Mouse (Mus musculus) embryonic facial prominence, embryonic 11.5 days (tissue): Measurements from ENCODE around the gene Snrk. TPM values are rescaled to one million over a fixed set of nuclear protein-coding genes. Genes with fewer than 3 reads are reported as not detected.

ENCODE experiments used
- ATAC-seq: fragments of 200-750 bp; cut with Nextera tagmentation; replicated peaks from 2 replicates; pipeline ENCODE4 v1.8.0; 2017; ENCODE audit warnings: low read depth; ENCODE audit not compliant: insufficient number of reproducible peaks, low FRiP score, low TSS enrichment
- DNase-seq: peaks from one replicate; pipeline ENCODE4 v3.0.0-alpha.2; 2015; ENCODE audit warnings: low spot score
- H3K27ac ChIP-seq: fragments of 300-500 bp; sonication (generic); replicated peaks from 2 replicates; pipeline ENCODE4 v1.5.1; 2014; ENCODE audit warnings: mild to moderate bottlenecking, low read depth, low read length, control low read depth
- H3K27me3 ChIP-seq: fragments of 300-500 bp; sonication (generic); 2 replicates; pipeline ENCODE4 v1.6.1; 2014; ENCODE audit warnings: mild to moderate bottlenecking, low read length, moderate library complexity, mixed read lengths; ENCODE audit not compliant: control insufficient read depth, insufficient read depth
- H3K36me3 ChIP-seq: fragments of 300-500 bp; sonication (generic); replicated peaks from 2 replicates; pipeline ENCODE4 v1.6.1; 2014; ENCODE audit warnings: low read depth, mild to moderate bottlenecking, low read length, moderate library complexity, mixed read lengths; ENCODE audit not compliant: control insufficient read depth, insufficient read depth
- H3K4me1 ChIP-seq: fragments of 300-500 bp; sonication (generic); 2 replicates; pipeline ENCODE4 v1.6.1; 2014; ENCODE audit warnings: low read length, mixed read lengths; ENCODE audit not compliant: control insufficient read depth, insufficient read depth
- H3K4me2 ChIP-seq: fragments of 300-500 bp; sonication (generic); 2 replicates; pipeline ENCODE4 v1.6.1; 2014; ENCODE audit warnings: low read depth, mild to moderate bottlenecking, control low read depth, low read length, moderate library complexity
- H3K4me3 ChIP-seq: fragments of 300-500 bp; sonication (generic); 2 replicates; pipeline ENCODE4 v1.5.1; 2014; ENCODE audit warnings: low read depth, low read length, control low read depth
- H3K9ac ChIP-seq: fragments of 300-500 bp; sonication (generic); replicated peaks from 2 replicates; pipeline ENCODE4 v1.6.1; 2014; ENCODE audit warnings: mild to moderate bottlenecking, control low read depth, low read length
- H3K9me3 ChIP-seq: fragments of 300-500 bp; sonication (generic); replicated peaks from 2 replicates; pipeline ENCODE4 v1.6.1; 2016; ENCODE audit warnings: mild to moderate bottlenecking, low read length, inconsistent platforms, mixed read lengths; ENCODE audit not compliant: control insufficient read depth
- WGBS: fragments of 180-500 bp; shearing (Covaris S2); extraction: QIAGEN DNeasy Blood & Tissue Kit; methylation state at CpG from one replicate; pipeline ENCODE4 v1.1.7; 2014; 5-methylcytosine and 5-hydroxymethylcytosine counted together
- polyA plus RNA-seq: library from polyadenylated mRNA; unstranded; fragments of >200 nt; fragmentation: Nextera tagmentation; extraction: Ambion mirVana; gene quantifications from 2 replicates; pipeline ENCODE4 v1.2.1, GENCODE M21; 2014

Snrk gene
- polyA plus RNA-seq, 1 experiment from 2014 or later, result 23.2 TPM

GRCm38 (mm10) chr9:122208311-122208710 lies 91.2 kb downstream of the Snrk start:
- H3K36me3 ChIP-seq, result no peaks in the 10 kb centered on the region
- WGBS, result 71% methylated on average over 4 of the region's 4 CpGs

GRCm38 (mm10) chr9:122215118-122215517 lies 98.1 kb downstream of the Snrk start:
- Histone ChIP-seq H3K36me3 (no peaks in the 10 kb centered on the region), H3K4me1 (no peaks in the 10 kb centered on the region), H3K27me3 (no peaks in the 10 kb centered on the region), H3K4me3 (no peak overlapping the region), H3K9ac (no peak overlapping the region), H3K4me2 (no peak overlapping the region), H3K27ac (no peak overlapping the region), H3K9me3 (no peaks in the 10 kb centered on the region)
- DNase-seq (no peak), ATAC-seq (no peak)

More at GRCm38 (mm10) chr9:122208311-122208710, 91.2 kb downstream of the Snrk start:
- Histone ChIP-seq H3K4me3 (no peak overlapping the region), H3K9me3 (no peaks in the 10 kb centered on the region), H3K27me3 (no peaks in the 10 kb centered on the region), H3K4me2 (no peak overlapping the region), H3K9ac (no peak overlapping the region), H3K27ac (no peak overlapping the region), H3K4me1 (peaks cover 3% of the 10 kb centered on the region; the same call in 1 of the 2 replicates)
- DNase-seq (no peak), ATAC-seq (no peak)

- no peaks in the 10 kb centered on the region for H3K4me1 ChIP-seq
- WGBS, result 80% methylated on average over 7 of the region's 7 CpGs
Measured at GRCm38 (mm10) chr9:122216945-122217529, 100.0 kb downstream of the Snrk start.

More at GRCm38 (mm10) chr9:122216945-122217529, 100.0 kb downstream of the Snrk start:
- no peaks in the 10 kb centered on the region for H3K9me3 ChIP-seq
- H3K27ac ChIP-seq, result no peak overlapping the region
- no peaks in the 10 kb centered on the region for H3K27me3 ChIP-seq
- no peak for DNase-seq
- H3K4me3 ChIP-seq, result no peak overlapping the region
- ATAC-seq, result no peak
- no peak overlapping the region for H3K9ac ChIP-seq
- no peak overlapping the region for H3K4me2 ChIP-seq
- H3K36me3 ChIP-seq, result no peaks in the 10 kb centered on the region

Other genes with a start within 250 kb of the Snrk start
- gene Ackr2, start 218.9 kb upstream of the Snrk start, polyA plus RNA-seq, result 0.10 and 0.31 TPM in 2 replicates
- not detected in 2 replicates for gene Cyp8b1, start 201.0 kb upstream of the Snrk start, polyA plus RNA-seq
- gene Fam198a, start 166.3 kb upstream of the Snrk start, polyA plus RNA-seq, result 0.35 and 0.38 TPM in 2 replicates
- 6.9 and 7.5 TPM in 2 replicates for gene Pomgnt2, start 120.2 kb upstream of the Snrk start, polyA plus RNA-seq
- gene Ano10, start 177.2 kb downstream of the Snrk start, polyA plus RNA-seq, result 35.2 and 40.1 TPM in 2 replicates
- gene Abhd5, start 234.3 kb downstream of the Snrk start, polyA plus RNA-seq, result 28.9 and 29.2 TPM in 2 replicates